Mouse (Mus musculus) cerebellum, adult 11 months (tissue): ENCODE measurements around the gene Tmem87b.

Experiments
- DNase-seq: peaks from one replicate; pipeline ENCODE4 v3.0.0; 2022

The Tmem87b gene

GRCm38 (mm10) chr2:128820631-128821030 is 2.7 kb downstream of the Tmem87b start:
- DNase-seq = no peak

DNA sequence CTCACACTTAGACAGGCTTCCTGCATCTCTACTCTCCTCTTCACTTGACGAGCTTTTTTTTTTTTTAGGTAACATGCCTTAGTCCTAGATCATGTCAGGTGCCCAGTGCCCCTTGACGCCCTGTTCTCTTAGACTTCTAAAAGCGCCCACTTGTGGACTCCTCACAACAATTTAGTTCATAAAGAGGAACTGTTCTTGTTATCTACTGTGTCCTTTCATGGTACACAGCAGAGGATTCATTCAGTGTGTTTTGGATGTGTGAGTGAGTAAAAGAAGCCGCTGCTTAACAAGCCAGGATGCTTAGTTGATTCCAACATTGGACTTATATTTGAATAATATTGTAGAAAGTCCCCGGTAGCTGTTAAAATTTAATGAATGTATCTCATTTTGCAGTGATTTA is 6.0 kb downstream of the Tmem87b start:
- DNase-seq = no peak

GRCm38 (mm10) chr2:128827787-128828186 is 9.9 kb downstream of the Tmem87b start:
- DNase-seq = no peak

DNA sequence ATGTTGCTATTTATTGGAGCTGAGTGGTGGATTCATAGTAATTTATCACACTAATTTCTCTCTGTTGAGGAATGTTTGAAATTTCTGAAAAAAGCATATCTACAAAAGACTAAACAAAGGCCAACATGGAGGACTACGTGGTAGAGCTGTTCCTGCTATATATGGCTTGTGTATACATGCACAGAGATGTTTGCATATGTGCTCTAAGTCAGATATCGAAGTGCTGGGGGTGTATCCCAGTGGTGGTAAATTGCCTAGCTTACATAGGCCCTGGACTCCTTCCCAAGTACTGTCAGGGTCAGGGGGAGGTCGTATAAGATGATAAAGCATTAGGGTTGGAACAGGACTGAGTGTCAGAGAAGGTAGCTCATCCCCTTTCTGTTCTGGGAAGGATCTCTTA is 14.7 kb downstream of the Tmem87b start:
- DNase-seq = no peak

- DNase-seq = no peak
Measured at GRCm38 (mm10) chr2:128833035-128833434, 15.1 kb downstream of the Tmem87b start.

GRCm38 (mm10) chr2:128833435-128833834 is 15.5 kb downstream of the Tmem87b start:
- DNase-seq = no peak

- DNase-seq = no peak
Measured at GRCm38 (mm10) chr2:128837531-128837930, 19.6 kb downstream of the Tmem87b start.

DNA sequence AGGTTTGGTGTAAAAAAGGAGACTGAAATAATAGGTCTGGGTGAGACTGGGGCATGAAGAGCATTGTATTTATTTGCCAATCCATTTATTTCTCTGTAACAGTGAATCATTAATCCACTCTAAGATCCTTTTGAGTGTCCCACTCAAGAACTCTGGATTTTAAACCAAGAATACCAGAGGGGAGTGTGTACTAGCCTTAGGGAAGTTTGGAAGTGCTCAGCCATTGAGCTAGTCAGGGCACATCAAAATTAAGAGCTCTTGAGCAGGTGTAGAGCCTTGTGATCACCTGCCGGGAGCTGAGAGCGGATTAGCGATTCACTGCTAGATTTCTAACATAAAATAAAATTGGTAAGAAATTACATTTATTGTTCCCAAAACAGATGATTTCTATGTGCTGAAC is 20.7 kb downstream of the Tmem87b start:
- no peak for DNase-seq

DNA sequence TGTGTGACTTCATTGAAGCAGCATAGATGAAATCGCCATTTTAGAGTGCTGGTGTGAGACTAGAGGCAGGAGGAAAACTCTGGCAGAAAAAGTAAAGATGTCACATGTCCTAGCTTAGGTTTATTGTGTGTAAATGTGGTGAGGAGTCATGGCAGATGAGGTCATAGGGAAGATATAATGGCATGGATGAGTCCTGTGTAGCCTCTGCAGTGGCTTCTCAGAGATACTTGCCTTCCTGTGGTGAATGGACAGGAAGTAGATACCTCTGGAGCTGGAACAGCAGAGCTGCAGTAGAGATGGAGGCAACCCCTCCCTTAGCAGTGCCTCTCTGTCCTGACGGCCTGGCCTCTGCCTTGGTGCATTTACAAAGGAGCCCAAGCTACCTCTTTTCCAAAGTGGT is 21.6 kb downstream of the Tmem87b start:
- DNase-seq = no peak

- no peak for DNase-seq
Measured at GRCm38 (mm10) chr2:128842437-128842836, 24.5 kb downstream of the Tmem87b start.

DNA sequence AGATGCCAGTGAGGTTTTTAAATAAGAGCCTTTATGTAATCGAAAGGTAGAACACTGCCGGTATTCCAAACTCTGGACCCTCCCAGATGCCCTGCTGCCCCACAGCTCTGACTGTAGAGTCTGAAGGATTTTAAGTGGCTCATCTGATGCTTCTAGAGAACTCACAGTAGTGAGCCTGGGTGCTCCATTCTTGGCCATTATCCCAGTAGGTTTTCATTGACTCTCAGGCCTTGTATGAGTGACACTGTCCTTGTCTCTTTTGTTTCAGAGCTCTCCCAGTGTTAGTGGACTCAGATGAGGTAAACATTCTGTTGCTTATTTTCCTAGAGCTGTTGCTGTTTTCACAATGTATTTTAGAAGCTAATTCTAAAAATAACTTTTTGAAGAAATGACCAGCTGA is 32.1 kb downstream of the Tmem87b start:
- no peak for DNase-seq

DNA sequence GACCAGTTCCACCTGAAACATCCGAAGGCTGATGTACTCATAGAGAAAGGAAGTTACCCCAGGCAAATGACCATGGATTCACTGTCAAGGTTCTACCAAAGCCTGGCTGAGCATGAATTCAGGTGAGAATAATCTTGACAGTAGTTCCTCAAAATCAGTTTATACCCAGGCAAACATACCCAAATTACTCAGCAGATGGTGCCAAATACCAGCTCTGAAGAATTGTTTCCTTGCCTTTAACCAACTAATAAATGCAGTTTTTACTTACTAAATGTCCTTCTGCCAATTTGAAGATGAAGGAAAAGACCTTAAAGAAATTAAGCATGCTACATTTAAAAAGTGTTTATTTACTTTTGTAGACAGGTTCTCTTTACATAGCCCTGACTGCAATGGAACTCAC is 38.8 kb downstream of the Tmem87b start:
- DNase-seq = no peak

GRCm38 (mm10) chr2:128858962-128859361 is 41.0 kb downstream of the Tmem87b start:
- no peak for DNase-seq

GRCm38 (mm10) chr2:128859861-128860260 is 41.9 kb downstream of the Tmem87b start:
- DNase-seq = no peak

GRCm38 (mm10) chr2:128862636-128863035 is 44.7 kb downstream of the Tmem87b start, which contains the start of gene Fbln7:
Gene Fbln7 (plus strand): TSS chr2:128862981.
- no peak for DNase-seq

- peak; percentile 19 for DNase-seq
Measured at GRCm38 (mm10) chr2:128863777-128864331, 45.9 kb downstream of the Tmem87b start.

GRCm38 (mm10) chr2:128865061-128865460 is 47.1 kb downstream of the Tmem87b start:
- DNase-seq = no peak

DNA sequence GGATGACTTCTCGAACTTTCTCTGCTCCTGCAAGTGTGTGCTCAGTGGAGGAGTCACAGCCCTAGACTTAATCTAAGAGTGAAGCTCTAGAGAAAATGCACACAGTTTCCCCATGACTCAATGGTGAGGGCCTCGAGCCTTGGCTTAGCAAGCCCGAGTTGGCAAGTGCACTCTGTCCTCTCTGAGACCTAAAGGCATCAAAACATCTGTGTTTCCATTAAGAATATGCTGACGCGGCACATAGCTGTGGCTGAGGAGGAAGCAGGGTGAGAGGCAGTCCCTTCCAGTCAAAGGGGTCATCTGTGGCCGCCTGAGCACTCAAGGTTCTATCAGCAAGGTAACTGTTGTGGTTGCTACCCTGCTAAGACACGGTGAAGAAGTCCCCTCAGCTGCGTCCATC is 53.7 kb downstream of the Tmem87b start:
- DNase-seq = no peak

- no peak for DNase-seq
Measured at GRCm38 (mm10) chr2:128872256-128872655, 54.3 kb downstream of the Tmem87b start.

DNA sequence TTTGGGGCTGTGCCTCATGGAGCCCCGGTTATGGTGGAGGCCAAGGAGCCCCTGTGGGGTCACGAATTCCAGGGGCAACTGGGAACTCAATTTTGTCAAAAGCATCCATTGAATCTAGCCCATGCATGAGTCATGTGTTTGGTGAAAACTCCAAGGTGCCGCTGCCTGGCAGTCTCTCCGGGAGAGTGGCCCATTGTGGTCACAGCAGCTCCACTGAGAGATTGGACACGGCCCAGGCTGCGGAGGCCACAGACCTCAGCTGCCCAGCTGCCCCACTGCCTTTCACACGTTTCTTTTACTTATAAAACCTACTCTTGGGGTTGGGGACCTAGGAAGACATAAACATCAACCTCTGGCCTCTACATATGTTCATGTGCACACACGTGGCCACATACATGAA is 57.6 kb downstream of the Tmem87b start:
- no peak for DNase-seq

- DNase-seq = no peak
Measured at GRCm38 (mm10) chr2:128881236-128881635, 63.3 kb downstream of the Tmem87b start.

GRCm38 (mm10) chr2:128885225-128885811 is 67.4 kb downstream of the Tmem87b start:
- no peak for DNase-seq

DNA sequence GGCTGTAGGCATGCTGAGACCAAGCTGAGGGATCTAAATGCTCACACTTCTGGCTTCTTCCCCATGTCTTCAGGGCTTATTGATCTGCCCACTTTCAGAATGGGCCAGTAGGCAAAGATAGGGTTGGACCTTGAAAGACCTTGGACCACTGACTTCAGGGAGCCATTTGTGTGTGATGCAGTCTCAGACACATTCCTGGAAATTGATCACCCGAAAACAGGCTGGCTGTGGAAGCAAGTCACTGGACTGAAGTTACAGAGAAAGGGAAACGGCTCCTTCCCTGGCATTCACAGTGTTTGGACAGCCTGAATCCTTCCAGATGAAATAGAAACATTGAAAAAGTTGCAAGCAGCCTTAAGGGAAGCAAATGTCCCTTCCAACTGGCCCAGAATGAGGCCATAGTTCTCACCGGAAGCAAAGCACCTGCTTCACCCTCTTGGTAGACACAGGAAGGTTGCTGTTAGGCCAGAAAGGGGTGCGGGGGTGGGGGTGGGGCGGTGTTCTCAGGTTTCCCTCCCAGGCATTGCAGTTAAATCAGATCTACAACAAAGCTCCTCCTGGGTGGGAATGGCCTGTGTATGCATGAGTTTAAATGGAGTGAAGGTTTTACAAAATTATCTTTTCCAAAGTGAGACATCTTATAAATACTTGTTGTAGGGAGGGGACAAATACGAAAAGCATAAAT is 70.1 kb downstream of the Tmem87b start:
- no peak for DNase-seq

- DNase-seq = no peak
Measured at GRCm38 (mm10) chr2:128890661-128891335, 72.9 kb downstream of the Tmem87b start.
